Mouse (Mus musculus): Measurements from ENCODE around the gene Olfr680-ps1.
"Not testable (repeated sequence)": the region's sequence is repeated elsewhere in the genome, so short reads cannot be mapped to it uniquely, and the experiment has no call there.

The Olfr680-ps1 gene

DNA sequence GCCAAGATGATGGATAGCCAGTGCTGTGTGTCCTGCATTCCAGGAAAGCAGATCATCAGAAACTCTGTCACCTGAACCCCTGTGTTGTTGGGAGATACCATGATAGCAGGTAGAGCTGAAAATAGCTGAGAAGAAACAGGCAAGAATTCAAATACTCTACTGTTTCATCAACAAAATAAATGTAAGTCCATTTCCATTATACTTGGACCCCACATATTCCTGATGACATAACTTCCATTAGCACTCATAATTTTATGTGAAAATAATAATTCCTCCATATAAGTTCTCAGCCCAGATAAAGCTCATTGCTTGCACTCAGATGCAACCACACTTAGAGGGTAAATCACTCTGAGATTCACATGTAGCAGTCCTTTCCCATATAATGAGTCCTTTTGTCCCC, at the start of gene Olfr680-ps1:
Olfr680-ps1 (minus strand) TSS at position 101 of the 400 bp plus-strand sequence.
- not testable (repeated sequence) for DNase-seq (ENCODE audit: low read depth, low spot score)

DNA sequence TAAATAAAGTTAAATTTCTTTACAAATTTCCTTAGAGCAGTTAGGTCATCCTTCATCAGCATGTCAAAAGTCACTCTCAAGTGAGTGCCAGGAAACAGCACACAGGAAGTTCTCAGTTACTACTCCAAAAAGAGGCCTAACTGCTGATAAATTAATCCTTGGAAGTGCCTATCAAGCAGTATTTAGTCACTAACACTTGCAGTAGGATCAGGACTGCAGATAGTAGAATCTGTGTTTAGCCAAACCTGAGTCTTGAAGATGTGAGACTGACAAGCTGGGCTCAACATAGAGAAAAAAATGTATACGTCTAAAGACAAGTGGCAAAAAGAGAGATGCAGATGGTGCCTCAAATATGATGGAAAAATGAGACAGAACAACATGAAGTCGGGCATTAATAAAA, 48.7 kb upstream of the Olfr680-ps1 start:
- no peak for DNase-seq (ENCODE audit: low read depth, low spot score)

DNA sequence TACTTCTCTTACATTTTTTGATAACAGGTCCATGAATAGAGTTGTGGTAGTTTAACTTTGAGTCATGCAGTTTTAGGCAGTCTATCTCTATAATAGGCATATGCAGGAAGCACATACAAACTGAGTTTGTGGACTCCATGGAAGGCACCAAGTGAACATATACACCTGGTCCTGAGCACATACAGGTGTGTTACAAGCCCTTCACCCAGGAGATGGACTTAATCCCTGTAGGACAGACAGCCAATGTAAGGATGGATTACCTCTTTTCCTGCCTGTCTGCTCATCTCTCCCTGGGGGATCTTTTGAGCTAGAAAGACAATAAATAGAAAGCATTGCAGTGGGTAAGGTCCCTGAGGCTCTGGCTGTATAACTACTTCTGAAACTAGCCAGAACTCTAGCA, 23.9 kb upstream of the Olfr680-ps1 start, which contains the start of gene Olfr681:
Olfr681 (plus strand) TSS at position 301 of the 400 bp plus-strand sequence.
- DNase-seq (ENCODE audit: low read depth, low spot score), result no peak

DNA sequence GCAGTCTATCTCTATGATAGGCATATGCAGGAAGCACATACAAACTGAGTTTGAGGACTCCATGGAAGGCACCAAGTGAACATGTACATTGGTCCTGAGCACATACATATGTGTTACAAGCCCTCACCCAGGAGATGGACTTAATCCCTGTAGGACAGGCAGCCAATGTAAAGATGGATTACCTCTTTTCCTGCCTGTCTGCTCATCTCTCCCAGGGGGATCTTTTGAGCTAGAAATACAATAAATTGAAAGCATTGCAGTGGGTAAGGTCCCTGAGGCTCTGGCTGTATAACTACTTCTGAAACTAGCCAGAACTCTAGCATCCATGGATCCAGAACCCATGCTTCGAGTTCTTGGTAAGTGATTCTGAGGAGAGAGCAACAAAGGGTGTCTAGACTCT, 11.7 kb downstream of the Olfr680-ps1 start, which contains the start of gene Olfr679:
Olfr679 (plus strand) TSS at position 301 of the 400 bp plus-strand sequence.
- DNase-seq (ENCODE audit: low read depth, low spot score), result no peak

DNA sequence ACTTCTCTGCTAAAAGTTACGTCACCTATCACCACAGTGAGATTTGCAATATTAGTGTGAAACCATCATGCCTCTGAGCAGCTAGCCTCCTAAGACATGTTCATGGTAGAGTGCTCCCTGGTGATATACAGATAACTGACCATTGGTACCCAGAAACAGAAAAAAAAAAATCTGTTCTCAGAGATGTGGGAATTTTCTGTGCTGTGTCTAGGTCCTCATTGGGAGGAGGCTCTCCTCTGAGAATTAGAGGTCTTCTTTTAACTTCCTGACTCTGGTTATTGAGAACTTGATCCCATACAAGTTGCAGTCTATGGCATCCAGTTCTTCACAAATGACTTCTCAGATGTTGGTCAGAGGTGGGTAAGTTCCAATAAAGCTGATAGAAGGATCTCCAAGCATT, 28.4 kb downstream of the Olfr680-ps1 start, which contains the start of gene Olfr678:
Olfr678 (plus strand) TSS at position 301 of the 400 bp plus-strand sequence.
- no peak for DNase-seq (ENCODE audit: low read depth, low spot score)

DNA sequence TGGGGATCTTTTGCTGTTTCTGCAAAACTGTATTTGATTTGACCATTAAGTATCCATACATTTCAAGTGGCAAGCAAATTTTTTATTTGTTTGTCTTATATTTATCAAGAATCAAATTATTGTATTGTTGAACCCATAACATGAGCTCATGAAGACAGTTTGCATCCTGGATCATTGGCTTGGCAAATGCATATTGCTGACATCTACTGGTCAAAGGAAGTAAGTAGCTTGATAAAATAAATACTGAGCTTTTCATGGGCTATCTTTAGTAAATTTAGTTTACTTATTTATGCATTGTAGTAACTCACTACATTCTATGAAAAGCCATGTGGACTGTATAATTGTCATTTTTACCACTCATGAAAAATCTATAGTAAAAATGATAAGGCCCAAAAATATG, 33.7 kb downstream of the Olfr680-ps1 start:
- no peak for DNase-seq (ENCODE audit: low read depth, low spot score)

Measured in CD4-positive helper T cell, adult 2 months (primary cell).